Mouse (Mus musculus): Measurements from ENCODE around the gene Sec11a. TPM values are rescaled to one million over a fixed set of nuclear protein-coding genes. Genes with fewer than 3 reads are reported as not detected.

Sec11a gene
- total RNA-seq (2014; rRNA removed) (46.6 and 48.1 TPM in 2 replicates), polyA plus RNA-seq (2015; fragmentation: Nextera tagmentation; extraction: Ambion mirVana) (140 and 144 TPM in 2 replicates)

GRCm38 (mm10) chr7:80947445-80948350 lies at the start of gene Sec11a:
Sec11a (minus strand) TSS chr7:80947780.
- peaks cover 2% of the 10 kb centered on the region; the same call in 1 of the 2 replicates for H3K4me1 ChIP-seq (ENCODE audit: insufficient read depth, low read length)

GRCm38 (mm10) chr7:80995266-80996146 lies 47.9 kb upstream of the Sec11a start:
- 56% methylated on average over 3 of the region's 3 CpGs for WGBS

More at GRCm38 (mm10) chr7:80947445-80948350, at the start of gene Sec11a:
- peak within 1 kb of the TSS; percentile 68 for H3K4me3 ChIP-seq (ENCODE audit: low read length)
- 0 out of 2 replicates have a peak, but pooled peaks have one; percentile 1 for TF ChIP-seq CTCF (IDR thresholded peaks at IDR 0.05; ENCODE audit: low read depth)
- WGBS = 2% methylated on average over 44 of the region's 44 CpGs
- peak within 1 kb of the TSS; percentile 98 for H3K27ac ChIP-seq
- ATAC-seq (peak; percentile 99), DNase-seq (ENCODE audit: low spot score) (peak; percentile 96)
- peak within 1 kb of the TSS; percentile 75 for H3K9ac ChIP-seq (replicated peaks; ENCODE audit: low read length)
- H3K9me3 ChIP-seq (ENCODE audit: low read length) = no peaks in the 10 kb centered on the region
- no peaks in the 10 kb centered on the region for H3K36me3 ChIP-seq (ENCODE audit: insufficient read depth, low read length)
- peak within 1 kb of the TSS; percentile 97 for H3K4me2 ChIP-seq (ENCODE audit: low read depth, low read length)
- H3K27me3 ChIP-seq (ENCODE audit: insufficient read depth, low read length) = no peaks in the 10 kb centered on the region

GRCm38 (mm10) chr7:80994663-80995005 lies 47.1 kb upstream of the Sec11a start:
- H3K9ac ChIP-seq (replicated peaks; ENCODE audit: low read length) = peak overlapping the region; percentile 98
- peak overlapping the region; percentile 94 for H3K4me3 ChIP-seq (ENCODE audit: low read length)
- ATAC-seq (no peak), DNase-seq (ENCODE audit: low spot score) (no peak)
- no peaks in the 10 kb centered on the region for H3K27me3 ChIP-seq (ENCODE audit: insufficient read depth, low read length)
- H3K4me1 ChIP-seq (ENCODE audit: insufficient read depth, low read length) = peaks cover 8% of the 10 kb centered on the region
- H3K27ac ChIP-seq = peak overlapping the region; percentile 98
- no peaks in the 10 kb centered on the region for H3K9me3 ChIP-seq (ENCODE audit: low read length)
- no peak for TF ChIP-seq CTCF (IDR thresholded peaks at IDR 0.05; ENCODE audit: low read depth)
- H3K36me3 ChIP-seq (ENCODE audit: insufficient read depth, low read length) = no peaks in the 10 kb centered on the region
- peak overlapping the region; percentile 87 for H3K4me2 ChIP-seq (ENCODE audit: low read depth, low read length)
- 31% methylated on average over 6 of the region's 6 CpGs for WGBS

More at GRCm38 (mm10) chr7:80995266-80996146, 47.9 kb upstream of the Sec11a start:
- no peaks in the 10 kb centered on the region for H3K27me3 ChIP-seq (ENCODE audit: insufficient read depth, low read length)
- peak overlapping the region; percentile 94 for H3K4me3 ChIP-seq (ENCODE audit: low read length)
- no peaks in the 10 kb centered on the region for H3K36me3 ChIP-seq (ENCODE audit: insufficient read depth, low read length)
- H3K4me1 ChIP-seq (ENCODE audit: insufficient read depth, low read length) = peaks cover 8% of the 10 kb centered on the region
- TF ChIP-seq CTCF (IDR thresholded peaks at IDR 0.05; ENCODE audit: low read depth) = no peak
- DNase-seq (ENCODE audit: low spot score) (no peak), ATAC-seq (no peak)
- no peaks in the 10 kb centered on the region for H3K9me3 ChIP-seq (ENCODE audit: low read length)
- H3K4me2 ChIP-seq (ENCODE audit: low read depth, low read length) = peak overlapping the region; percentile 87
- H3K9ac ChIP-seq (replicated peaks; ENCODE audit: low read length) = no peak overlapping the region
- H3K27ac ChIP-seq = no peak overlapping the region

GRCm38 (mm10) chr7:80993834-80994662 lies 46.5 kb upstream of the Sec11a start:
- no peaks in the 10 kb centered on the region for H3K9me3 ChIP-seq (ENCODE audit: low read length)
- H3K4me1 ChIP-seq (ENCODE audit: insufficient read depth, low read length) = peaks cover 8% of the 10 kb centered on the region
- peak overlapping the region; percentile 98 for H3K9ac ChIP-seq (replicated peaks; ENCODE audit: low read length)
- H3K4me2 ChIP-seq (ENCODE audit: low read depth, low read length) = peak overlapping the region; percentile 87
- ATAC-seq = peak; percentile 86
- no peak for TF ChIP-seq CTCF (IDR thresholded peaks at IDR 0.05; ENCODE audit: low read depth)
- no peaks in the 10 kb centered on the region for H3K36me3 ChIP-seq (ENCODE audit: insufficient read depth, low read length)
- no peaks in the 10 kb centered on the region for H3K27me3 ChIP-seq (ENCODE audit: insufficient read depth, low read length)
- under 1% methylated on average over 44 of the region's 58 CpGs for WGBS
- H3K4me3 ChIP-seq (ENCODE audit: low read length) = peak overlapping the region; percentile 94
- DNase-seq (ENCODE audit: low spot score) = peak; percentile 71
- H3K27ac ChIP-seq = peak overlapping the region; percentile 98

- peak; percentile 85 for DNase-seq (ENCODE audit: low spot score)
- H3K9me3 ChIP-seq (ENCODE audit: low read length) = no peaks in the 10 kb centered on the region
- H3K36me3 ChIP-seq (ENCODE audit: insufficient read depth, low read length) = no peaks in the 10 kb centered on the region
- ATAC-seq = peak; percentile 92
- peak within 1 kb of the TSS; percentile 94 for H3K4me3 ChIP-seq (ENCODE audit: low read length)
- no peaks in the 10 kb centered on the region for H3K27me3 ChIP-seq (ENCODE audit: insufficient read depth, low read length)
- peak within 1 kb of the TSS; percentile 98 for H3K27ac ChIP-seq
- H3K4me1 ChIP-seq (ENCODE audit: insufficient read depth, low read length) = peaks cover 8% of the 10 kb centered on the region
- H3K4me2 ChIP-seq (ENCODE audit: low read depth, low read length) = peak within 1 kb of the TSS; percentile 87
- H3K9ac ChIP-seq (replicated peaks; ENCODE audit: low read length) = peak within 1 kb of the TSS; percentile 98
- WGBS = under 1% methylated on average over 74 of the region's 102 CpGs
- no peak; the same call in 1 of the 2 replicates for TF ChIP-seq CTCF (IDR thresholded peaks at IDR 0.05; ENCODE audit: low read depth)
These were observed 45.6 kb upstream of the Sec11a start, which contains the start of gene Zfp592 for GRCm38 (mm10) chr7:80992980-80993833. Zfp592 (plus strand) TSS chr7:80993681.
